Mouse (Mus musculus): Measurements from ENCODE around the gene Igf2bp2.

The Igf2bp2 gene

GRCm38 (mm10) chr16:22097659-22098058 lies 65.4 kb downstream of the Igf2bp2 start:
- DNase-seq = no peak

DNA sequence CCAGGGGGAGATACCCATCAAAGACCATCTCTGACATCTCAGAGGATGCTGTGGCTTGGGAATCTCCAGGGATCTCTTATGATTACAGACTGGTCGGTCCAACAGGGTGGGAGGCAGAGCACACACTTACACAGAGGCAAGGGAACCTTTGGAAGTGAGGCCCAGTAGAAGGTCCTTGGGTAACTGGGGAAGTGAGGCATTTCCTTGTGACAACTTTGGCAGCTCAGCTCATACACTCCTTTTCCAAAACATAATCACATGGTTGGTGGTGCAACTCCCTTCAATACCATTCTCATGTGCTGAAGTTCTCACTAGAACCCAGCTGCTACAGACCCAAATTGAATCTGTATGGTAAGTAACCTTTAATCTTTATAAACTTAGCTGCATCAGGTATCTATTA lies 67.3 kb downstream of the Igf2bp2 start:
- no peak for DNase-seq

DNA sequence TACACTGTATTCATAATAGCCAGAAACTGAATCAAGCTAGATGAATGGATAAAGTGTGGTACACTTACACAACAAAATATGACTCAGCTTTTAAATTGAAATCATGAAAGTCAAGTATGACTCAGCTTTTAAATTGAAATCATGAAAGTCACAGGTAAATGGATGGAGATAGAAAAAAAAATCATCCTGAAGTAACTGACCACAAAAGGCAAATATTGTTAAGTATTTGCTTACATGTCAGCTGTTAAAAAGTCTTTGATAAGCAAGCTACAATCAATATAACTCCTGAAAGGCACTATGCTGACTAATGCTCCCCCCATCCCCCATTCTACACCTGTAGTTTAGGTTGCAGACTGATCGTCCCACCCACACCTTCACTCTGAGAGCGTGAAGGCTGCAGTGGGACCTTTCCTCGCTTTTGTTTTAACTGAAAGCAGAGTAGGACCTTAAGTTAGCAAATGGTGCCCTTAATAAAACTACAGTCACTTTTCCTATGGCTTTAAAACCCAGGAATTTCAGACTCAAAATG lies 71.8 kb downstream of the Igf2bp2 start:
- no peak for DNase-seq

GRCm38 (mm10) chr16:22085411-22085810 lies 77.7 kb downstream of the Igf2bp2 start:
- DNase-seq = no peak

DNA sequence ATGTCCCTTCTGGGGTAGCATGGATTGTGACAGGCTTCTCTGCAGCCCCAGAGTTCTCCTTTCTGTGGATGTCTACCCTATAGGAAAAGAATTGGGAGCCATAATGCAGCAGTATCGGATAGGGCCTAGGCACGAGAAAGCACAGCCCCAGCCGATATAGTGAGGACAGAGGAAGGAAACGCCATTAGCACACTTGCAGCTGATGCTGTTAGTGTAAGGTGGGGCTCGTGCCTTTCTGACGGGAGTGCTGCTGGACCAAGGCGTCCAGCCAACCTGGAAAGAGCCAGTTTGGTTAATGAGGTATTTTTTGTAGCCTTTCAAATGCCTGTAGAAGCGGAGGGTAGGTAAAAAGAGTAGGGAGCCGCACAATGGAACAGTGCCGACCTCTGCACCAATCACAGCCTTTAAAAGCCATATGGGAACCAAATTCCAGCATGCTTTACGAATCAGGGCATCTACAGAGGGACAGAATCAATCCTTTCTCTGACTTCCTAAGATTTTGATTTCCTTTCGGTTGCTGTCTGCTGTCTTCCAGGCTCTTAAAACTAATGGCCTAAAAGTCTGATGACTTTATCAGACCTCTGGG lies 82.9 kb downstream of the Igf2bp2 start:
- DNase-seq = no peak

DNA sequence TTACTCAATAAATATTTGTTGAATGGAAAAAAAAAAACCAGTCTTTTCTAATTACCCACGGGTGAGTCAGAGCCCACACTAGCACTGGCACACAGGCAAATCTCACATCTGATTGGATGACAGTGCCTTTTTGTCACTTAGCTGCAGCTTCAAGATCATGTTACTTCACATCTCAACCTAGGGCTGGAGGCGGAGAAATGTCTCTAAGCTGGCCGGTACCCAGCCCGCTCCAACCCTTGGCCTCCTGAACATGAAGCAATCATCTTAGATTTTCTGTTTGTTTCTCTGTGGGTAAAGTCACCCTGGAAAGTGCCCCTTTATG lies 86.5 kb downstream of the Igf2bp2 start:
- DNase-seq = peak; percentile 70

- no peak for DNase-seq
These were observed 87.1 kb downstream of the Igf2bp2 start for GRCm38 (mm10) chr16:22075829-22076619.

- DNase-seq = no peak
These were observed 88.0 kb downstream of the Igf2bp2 start for GRCm38 (mm10) chr16:22075067-22075466.

GRCm38 (mm10) chr16:22071361-22071760 lies 91.7 kb downstream of the Igf2bp2 start:
- DNase-seq = no peak

DNA sequence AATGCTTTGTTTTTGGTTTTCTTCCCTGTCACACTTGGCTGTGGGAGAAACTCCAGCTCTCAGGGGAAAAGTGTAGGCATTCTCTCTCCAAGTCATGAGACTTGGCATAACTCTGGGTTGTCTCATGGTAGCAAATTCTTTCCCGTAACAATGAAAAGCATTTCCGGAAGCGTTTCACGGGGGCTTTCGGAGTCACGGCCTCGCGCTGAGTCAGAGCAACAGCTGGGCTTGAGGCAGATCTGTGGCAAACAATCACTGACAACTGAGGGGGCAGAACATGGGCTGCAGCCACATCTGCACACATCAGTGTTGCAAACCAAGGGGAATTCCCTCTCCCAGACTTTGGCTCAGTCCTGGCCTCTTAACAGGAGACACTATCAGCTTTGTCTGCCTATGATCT lies 95.7 kb downstream of the Igf2bp2 start:
- DNase-seq = peak; percentile 71

GRCm38 (mm10) chr16:22065536-22065935 lies 97.6 kb downstream of the Igf2bp2 start:
- DNase-seq = no peak

DNA sequence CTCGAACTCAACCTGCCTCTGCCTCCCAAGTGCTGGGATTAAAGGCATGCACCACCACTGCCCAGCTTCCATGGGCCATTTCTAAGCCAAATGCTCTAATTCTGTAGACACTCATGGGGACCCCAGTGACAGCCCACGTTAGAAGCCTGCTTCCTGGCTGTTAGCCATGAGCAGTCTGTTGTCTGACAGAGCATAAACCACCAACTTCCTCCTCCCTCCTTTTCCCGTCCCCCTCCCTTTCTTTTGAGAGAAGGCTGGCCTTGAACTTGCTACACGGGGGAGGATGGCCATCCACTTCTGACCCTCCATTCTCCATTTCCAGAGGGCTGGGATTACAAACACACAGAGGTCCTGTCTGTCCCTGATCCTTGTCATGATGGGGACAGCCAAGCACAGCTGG lies 100.8 kb downstream of the Igf2bp2 start:
- DNase-seq = no peak

GRCm38 (mm10) chr16:22061555-22062160 lies 101.4 kb downstream of the Igf2bp2 start:
- no peak for DNase-seq

- DNase-seq = no peak
These were observed 102.7 kb downstream of the Igf2bp2 start for GRCm38 (mm10) chr16:22060416-22060815.

- no peak for DNase-seq
These were observed 104.2 kb downstream of the Igf2bp2 start for GRCm38 (mm10) chr16:22058871-22059270.

DNA sequence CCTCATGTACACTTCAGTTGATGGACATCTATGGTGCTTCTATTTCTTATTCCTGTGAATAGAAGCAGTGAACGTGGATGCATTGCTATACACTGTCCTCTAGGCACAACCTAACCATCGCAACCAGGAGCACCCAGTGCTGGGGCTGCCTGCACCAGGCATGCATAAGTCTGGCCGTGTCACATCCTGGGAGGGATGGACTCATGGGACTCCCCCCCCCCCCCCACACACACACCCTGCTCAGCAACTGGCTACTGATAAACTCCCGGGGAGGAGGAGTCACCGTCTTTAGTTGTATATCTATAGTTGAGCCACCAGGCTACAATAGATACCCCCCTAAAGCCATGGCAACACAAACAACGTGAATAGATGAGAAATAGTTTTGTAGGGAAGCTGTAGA lies 105.6 kb downstream of the Igf2bp2 start:
- DNase-seq = no peak

GRCm38 (mm10) chr16:22053411-22053810 lies 109.7 kb downstream of the Igf2bp2 start:
- no peak for DNase-seq

GRCm38 (mm10) chr16:22046739-22047366 lies 116.2 kb downstream of the Igf2bp2 start:
- DNase-seq = no peak

- DNase-seq = no peak
These were observed 117.2 kb downstream of the Igf2bp2 start for GRCm38 (mm10) chr16:22045930-22046329.

GRCm38 (mm10) chr16:22043830-22044229 lies 119.3 kb downstream of the Igf2bp2 start:
- no peak for DNase-seq

DNA sequence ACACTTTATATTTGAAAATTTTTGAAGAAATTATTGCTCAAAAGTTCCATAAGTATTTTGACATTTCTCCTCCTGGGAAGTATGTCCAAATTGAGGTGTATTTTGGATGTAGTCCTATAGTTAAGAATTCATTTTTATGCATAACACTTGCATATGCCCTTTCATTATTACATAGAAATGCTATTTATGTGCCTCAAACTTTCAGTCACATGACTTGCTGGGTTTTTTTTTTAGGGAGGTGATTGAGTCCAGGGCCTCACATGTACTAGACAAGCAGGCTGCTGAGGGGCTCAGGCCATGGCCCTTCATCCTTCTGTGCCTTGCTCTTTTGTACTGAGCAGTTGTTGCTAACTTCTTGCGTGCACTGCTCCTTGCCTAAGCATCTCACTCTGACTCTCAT lies 123.1 kb downstream of the Igf2bp2 start:
- DNase-seq = no peak

GRCm38 (mm10) chr16:22038554-22038953 lies 124.5 kb downstream of the Igf2bp2 start:
- no peak for DNase-seq

DNA sequence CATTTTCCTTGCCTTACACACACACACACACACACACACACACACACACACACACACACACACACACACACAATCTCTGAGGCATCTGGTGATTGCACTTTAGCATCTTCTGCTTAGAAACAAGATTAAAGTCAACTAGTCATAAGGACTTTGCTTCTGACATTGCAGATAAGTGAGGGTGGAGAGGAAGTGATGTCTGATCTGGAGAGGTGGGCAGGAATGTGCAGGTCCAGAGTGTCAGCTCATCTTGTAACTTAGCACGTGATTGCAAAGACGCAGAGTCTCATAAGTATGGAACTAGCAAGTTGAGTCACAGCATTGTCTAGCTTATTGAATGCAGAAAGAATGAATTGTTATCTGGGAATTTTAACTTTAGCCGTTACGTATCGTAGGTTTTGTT lies 135.6 kb downstream of the Igf2bp2 start:
- no peak for DNase-seq

- peak; percentile 24 for DNase-seq
These were observed 141.0 kb downstream of the Igf2bp2 start for GRCm38 (mm10) chr16:22022122-22022521.
